Mouse (Mus musculus) c-Kit-positive CD71-positive TER-119-negative erythroid progenitor cells, embryonic 14.5 days (primary cell): ENCODE data around the gene Zswim4.

Source experiments
- DNase-seq: peaks from one replicate; pipeline ENCODE4 v3.0.0-alpha.2; 2013; ENCODE audit warnings: low read depth

Gene Zswim4

DNA sequence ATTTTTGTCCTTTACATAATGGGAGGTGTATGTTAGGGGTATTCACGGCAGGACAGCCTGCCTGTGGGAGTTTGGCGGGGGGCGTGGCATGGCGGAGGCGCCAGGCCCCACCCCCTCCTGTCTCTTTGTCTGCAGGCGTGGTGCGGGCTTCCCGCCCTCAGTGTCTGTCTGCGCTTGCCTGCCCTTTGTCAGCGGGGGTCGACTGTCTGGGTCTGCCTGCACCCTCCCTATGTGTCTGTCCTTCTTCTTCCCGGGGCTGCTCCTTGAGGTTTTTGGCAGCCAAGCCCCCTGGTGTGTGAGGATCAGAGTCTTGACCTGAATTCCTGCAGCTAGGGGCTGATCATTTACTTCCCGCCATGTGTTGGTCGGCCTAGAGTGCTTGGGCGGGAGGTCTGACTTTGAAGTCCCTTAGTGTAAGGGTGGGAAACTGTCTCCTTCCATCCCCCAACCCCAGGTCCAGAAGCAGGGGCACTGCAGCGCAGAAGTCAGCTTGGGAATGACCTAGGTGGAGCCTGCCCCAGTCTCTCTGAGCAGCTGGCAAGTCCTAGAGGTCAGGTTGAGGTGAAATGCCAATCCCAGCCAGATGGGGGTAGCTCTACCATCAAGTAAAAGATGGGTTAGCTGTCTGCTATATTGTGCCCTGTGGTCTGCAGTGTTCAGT lies 56.2 kb downstream of the Zswim4 start:
- no peak for DNase-seq

DNA sequence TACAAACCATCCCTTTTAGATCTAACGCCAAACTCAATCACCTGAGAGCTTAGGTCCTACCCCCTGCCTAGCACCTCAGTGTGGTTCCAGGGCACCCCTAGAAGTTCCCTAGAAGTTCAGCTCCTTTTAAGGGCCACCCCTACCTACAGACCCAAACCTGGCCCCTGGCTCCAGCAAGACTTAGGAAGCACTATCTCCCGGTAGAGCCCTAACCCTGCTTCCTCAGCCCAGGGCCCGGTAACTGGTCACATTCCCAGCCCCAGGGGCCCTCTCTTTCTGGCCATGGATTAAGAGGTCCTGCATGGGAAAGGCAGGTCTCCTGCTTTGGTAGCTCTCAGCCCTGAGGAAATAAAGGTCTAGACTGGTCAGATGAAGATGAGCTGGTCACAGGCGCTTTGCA lies 56.9 kb downstream of the Zswim4 start:
- no peak for DNase-seq

DNA sequence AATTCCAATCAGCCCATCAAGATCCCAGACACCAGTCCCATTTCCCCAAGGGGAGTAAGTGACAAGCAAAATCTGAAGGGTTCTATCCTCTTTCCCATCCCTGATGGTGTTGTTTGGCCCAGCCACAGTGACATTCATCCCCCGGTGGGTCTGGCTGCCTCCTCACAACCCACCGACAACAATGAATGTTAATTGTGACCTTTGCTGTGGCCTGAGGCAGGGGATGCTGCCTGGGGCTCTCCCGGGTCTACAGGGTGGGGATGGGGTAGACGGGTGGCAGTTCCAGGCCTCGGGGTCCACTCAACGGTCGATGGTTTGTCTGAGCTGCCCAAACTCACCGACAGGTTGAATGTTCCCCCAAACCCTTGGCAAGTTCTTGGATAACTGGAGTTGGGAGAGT lies 58.3 kb downstream of the Zswim4 start:
- no peak for DNase-seq

DNA sequence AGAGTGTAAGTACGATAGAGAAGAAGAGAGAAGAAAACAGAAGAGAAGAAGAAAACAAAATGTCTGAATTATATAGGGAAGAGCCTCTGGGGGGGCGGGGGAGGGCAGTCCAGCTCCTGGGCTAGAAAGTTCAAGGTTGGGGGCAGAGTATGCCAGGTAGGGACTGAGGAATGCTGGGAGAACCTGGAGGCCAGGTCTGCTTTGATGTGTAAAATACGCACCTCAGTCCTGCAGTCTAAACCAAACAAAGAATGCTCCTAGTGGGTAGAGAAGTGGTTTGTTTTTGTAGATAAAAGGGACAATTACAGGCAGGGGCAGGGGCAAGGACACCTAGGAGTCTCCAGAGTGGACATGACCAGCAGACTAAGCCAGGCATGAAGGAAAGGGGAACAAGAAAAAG lies 59.5 kb downstream of the Zswim4 start:
- no peak for DNase-seq

DNA sequence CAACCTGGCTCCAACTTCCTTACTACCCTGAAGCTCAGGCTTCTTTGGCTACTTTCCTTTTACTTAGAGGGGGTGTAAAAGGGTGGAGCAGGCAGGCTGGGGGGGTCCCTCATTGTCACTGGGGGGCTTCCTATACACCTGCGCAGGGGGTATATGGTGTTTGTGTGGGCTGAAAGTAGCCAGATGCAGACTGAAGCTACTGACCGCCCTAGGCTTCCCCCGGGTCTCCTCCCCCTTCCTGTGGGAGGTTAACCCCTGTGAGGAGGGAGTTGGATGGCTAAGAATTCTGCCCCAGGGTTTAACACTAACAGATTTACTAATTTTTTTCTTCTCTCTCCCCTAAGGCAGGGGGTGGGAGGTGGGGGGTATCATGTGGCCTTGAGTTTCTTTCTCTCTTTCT lies 60.3 kb downstream of the Zswim4 start:
- no peak for DNase-seq

DNA sequence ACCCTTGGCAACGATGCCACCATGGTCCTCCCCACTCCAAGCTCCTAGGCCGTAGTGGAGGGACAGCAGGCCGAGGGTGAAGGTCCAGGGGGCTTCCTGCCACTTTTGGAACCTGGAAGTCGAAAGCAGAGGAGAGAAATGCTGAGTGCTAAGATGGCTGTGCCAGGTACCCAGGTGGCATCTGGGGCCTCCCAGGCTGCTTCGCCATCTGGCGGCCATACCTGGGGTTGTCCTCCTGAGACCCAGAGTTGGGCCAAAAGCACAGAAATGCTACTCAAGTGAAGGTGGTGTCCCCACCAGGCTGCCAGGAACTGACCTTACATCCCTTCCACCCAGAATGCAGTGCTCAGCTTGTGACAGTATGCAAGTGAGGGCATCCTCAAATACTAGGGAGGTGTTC lies 63.0 kb downstream of the Zswim4 start:
- no peak for DNase-seq

DNA sequence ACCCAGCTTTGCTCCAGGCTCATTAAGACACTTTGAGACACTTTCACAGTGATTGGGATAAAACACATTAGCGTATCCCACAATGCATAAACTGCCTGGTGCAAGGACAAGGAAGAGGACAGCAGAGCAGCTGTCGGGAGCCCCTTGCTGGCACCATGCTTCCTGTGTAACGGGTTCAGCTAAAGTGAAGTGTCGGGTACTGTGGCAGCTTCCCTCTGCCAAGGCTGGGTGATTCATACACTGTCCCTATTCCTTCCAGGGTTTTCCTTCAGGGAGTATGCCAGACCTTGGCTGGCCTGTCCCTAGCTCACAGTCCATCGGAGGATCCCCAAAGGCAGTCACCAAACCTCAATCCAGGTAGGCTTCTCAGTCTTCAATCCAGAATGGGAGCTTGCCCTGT lies 66.8 kb downstream of the Zswim4 start:
- no peak for DNase-seq

DNA sequence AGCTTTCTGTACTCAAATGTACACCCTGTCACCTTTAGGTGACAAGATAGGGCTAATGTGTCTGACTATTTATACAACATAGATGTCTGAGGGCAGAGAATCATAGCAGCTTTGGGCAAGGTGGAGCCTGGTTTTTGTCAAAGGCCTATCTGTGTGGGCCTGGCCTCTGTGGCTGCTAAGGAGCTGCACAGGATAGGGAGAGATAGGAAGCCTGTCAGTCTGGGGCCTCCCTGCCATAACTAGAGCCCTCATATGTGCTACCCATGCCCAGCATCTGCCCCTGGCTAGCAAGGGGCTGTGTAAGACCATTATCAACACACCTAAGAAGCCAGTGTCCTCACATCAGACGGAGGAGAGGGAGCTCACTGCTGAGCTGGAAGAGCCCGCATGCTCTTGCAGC lies 69.2 kb downstream of the Zswim4 start:
- no peak for DNase-seq
